Mouse (Mus musculus) forebrain, postnatal 0 days (tissue): ENCODE measurements around the gene Podn. TPM values are rescaled to one million over a fixed set of nuclear protein-coding genes. Genes with fewer than 3 reads are reported as not detected.
A peak's percentile ranks its signal among the peaks of the same experiment; 100 is the strongest.

Experiments
- ATAC-seq: fragments of 200-750 bp; cut with Nextera tagmentation; 2 replicates; pipeline ENCODE4 v1.8.0; 2017; ENCODE audit warnings: mild to moderate bottlenecking, moderate library complexity
- DNase-seq: peaks from one replicate; pipeline ENCODE4 v3.0.0-alpha.2; 2015
- H3K27ac ChIP-seq: fragments of 300-500 bp; sonication (generic); 2 replicates; pipeline ENCODE4 v1.5.1; 2014; ENCODE audit warnings: low read depth, mild to moderate bottlenecking, antibody characterized with exemption, low read length, moderate library complexity, mixed read lengths
- H3K27me3 ChIP-seq: fragments of 300-500 bp; sonication (generic); 2 replicates; pipeline ENCODE4 v1.6.1; 2014; ENCODE audit warnings: mild to moderate bottlenecking, low read length, mixed read lengths; ENCODE audit not compliant: insufficient read depth
- H3K36me3 ChIP-seq: fragments of 300-500 bp; sonication (generic); 2 replicates; pipeline ENCODE4 v1.6.1; 2014; ENCODE audit warnings: mild to moderate bottlenecking, moderate library complexity; ENCODE audit not compliant: insufficient read depth
- H3K4me1 ChIP-seq: fragments of 300-500 bp; sonication (generic); 2 replicates; pipeline ENCODE4 v1.6.1; 2014; ENCODE audit warnings: antibody characterized with exemption; ENCODE audit not compliant: insufficient read depth
- H3K4me2 ChIP-seq: fragments of 300-500 bp; sonication (generic); 2 replicates; pipeline ENCODE4 v1.6.1; 2014; ENCODE audit warnings: low read depth, mild to moderate bottlenecking, moderate library complexity
- H3K4me3 ChIP-seq: fragments of 300-500 bp; sonication (generic); 2 replicates; pipeline ENCODE4 v1.5.1; 2014; ENCODE audit warnings: low read depth, low read length, mixed read lengths
- H3K9ac ChIP-seq: fragments of 300-500 bp; sonication (generic); 2 replicates; pipeline ENCODE4 v1.6.1; 2014; ENCODE audit warnings: mild to moderate bottlenecking
- H3K9me3 ChIP-seq: fragments of 300-500 bp; sonication (generic); 2 replicates; pipeline ENCODE4 v1.6.1; 2016; ENCODE audit warnings: low read length
- CTCF ChIP-seq: sonication (generic); IDR thresholded peaks from 2 replicates; pipeline ENCODE4 v1.5.1; 2016; ENCODE audit warnings: antibody characterized with exemption, control low read depth, low read depth
- WGBS: fragments of 180-500 bp; shearing (Covaris S2); extraction: QIAGEN DNeasy Blood & Tissue Kit; methylation state at CpG from one replicate; pipeline ENCODE4 v1.1.7; 2014; 5-methylcytosine and 5-hydroxymethylcytosine counted together
- polyA plus RNA-seq: library from polyadenylated mRNA; unstranded; fragments of >200 nt; fragmentation: Nextera tagmentation; extraction: Ambion mirVana; gene quantifications from 2 replicates; pipeline ENCODE4 v1.2.1, GENCODE M21; 2015
- total RNA-seq: library from RNA; depleted of rRNA; stranded (reverse); fragments of >200 nt; gene quantifications from 2 replicates; pipeline ENCODE4 v1.2.3, GENCODE M21; 2014

The Podn gene
- total and polyA plus RNA-seq, 2 experiments from 2014 or later = 0.59 to 2.4 TPM

DNA sequence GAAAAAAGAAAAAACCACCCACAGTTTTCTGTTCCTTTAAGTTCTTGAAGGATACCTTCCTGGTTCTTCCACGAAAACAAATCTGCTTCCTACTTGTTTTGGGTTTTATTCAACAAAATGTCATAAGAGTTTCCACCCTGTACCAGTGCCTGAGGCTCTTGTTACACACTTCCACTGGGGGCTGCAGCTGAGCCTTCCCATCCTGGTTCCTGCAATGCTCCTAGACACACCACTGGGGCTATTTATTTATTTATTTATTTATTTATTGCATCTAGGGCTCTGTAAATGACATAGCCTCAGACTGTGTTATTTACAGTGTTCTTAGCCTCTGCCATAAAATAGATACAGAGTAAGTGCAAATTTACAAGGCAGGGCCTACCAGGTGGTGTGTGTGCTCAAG is 112.5 kb downstream of the Podn start:
- Histone ChIP-seq H3K36me3 (no peaks in the 10 kb centered on the region), H3K4me2 (no peak overlapping the region), H3K27ac (no peak overlapping the region), H3K4me3 (no peak overlapping the region), H3K27me3 (no peaks in the 10 kb centered on the region), H3K4me1 (peaks cover 8% of the 10 kb centered on the region; the same call in 1 of the 2 replicates), H3K9me3 (no peaks in the 10 kb centered on the region), H3K9ac (no peak overlapping the region)
- 0 out of 2 replicates have a peak, but pooled peaks have one; percentile 21 for ATAC-seq
- 65% methylated on average over 1 of the region's 1 CpGs for WGBS
- no peak for DNase-seq
- no peak for TF ChIP-seq CTCF

GRCm38 (mm10) chr4:107980002-107980600 is 116.1 kb downstream of the Podn start:
- H3K27me3 ChIP-seq = no peaks in the 10 kb centered on the region
- no peak overlapping the region for H3K27ac ChIP-seq
- no peak for TF ChIP-seq CTCF
- DNase-seq (no peak), ATAC-seq (no peak)
- H3K4me1 ChIP-seq = peaks cover 8% of the 10 kb centered on the region; the same call in 1 of the 2 replicates
- no peak overlapping the region for H3K9ac ChIP-seq
- no peak overlapping the region for H3K4me2 ChIP-seq
- no peaks in the 10 kb centered on the region for H3K36me3 ChIP-seq
- WGBS = 70% methylated on average over 6 of the region's 6 CpGs
- H3K9me3 ChIP-seq = no peaks in the 10 kb centered on the region
- H3K4me3 ChIP-seq = no peak overlapping the region

DNA sequence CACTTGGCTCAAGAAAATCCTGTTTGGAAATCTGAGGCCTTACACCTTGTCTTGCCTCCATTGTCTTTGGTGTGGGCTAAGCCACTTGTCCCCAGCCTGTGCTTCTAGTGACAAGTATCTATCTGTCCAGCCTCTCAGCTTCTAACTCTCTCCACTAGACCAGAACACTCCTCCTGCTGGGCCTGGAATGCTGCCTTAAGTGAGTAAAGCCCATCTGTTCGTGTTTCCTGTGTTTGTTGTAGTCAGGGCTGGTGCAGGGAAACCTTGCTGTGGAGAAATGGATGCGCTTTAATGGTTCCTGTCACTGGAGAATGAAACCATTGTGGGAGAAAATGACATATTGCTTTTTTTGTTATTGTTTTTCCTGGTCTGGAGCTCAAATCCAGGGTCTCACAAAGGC is 116.7 kb downstream of the Podn start:
- Histone ChIP-seq H3K27me3 (no peaks in the 10 kb centered on the region), H3K27ac (0 out of 2 replicates have a peak overlapping the region, but pooled peaks have one; percentile 36), H3K4me3 (no peak overlapping the region), H3K9ac (no peak overlapping the region), H3K4me2 (no peak overlapping the region), H3K4me1 (peaks cover 5% of the 10 kb centered on the region; the same call in 1 of the 2 replicates), H3K9me3 (no peaks in the 10 kb centered on the region), H3K36me3 (no peaks in the 10 kb centered on the region)
- peak; percentile 49; the same call in 1 of the 2 replicates for ATAC-seq
- DNase-seq = peak; percentile 66
- WGBS = 30% methylated on average over 2 of the region's 2 CpGs
- TF ChIP-seq CTCF = 0 out of 2 replicates have a peak, but pooled peaks have one; percentile 16

GRCm38 (mm10) chr4:107977593-107977992 is 118.7 kb downstream of the Podn start:
- no peak for TF ChIP-seq CTCF
- Histone ChIP-seq H3K4me2 (no peak overlapping the region), H3K4me1 (peaks cover 3% of the 10 kb centered on the region; the same call in 1 of the 2 replicates), H3K9me3 (no peaks in the 10 kb centered on the region), H3K4me3 (no peak overlapping the region), H3K9ac (no peak overlapping the region), H3K27ac (no peak overlapping the region), H3K27me3 (no peaks in the 10 kb centered on the region), H3K36me3 (no peaks in the 10 kb centered on the region)
- 49% methylated on average over 4 of the region's 4 CpGs for WGBS
- ATAC-seq = no peak
- no peak for DNase-seq

GRCm38 (mm10) chr4:107975004-107975403 is 121.2 kb downstream of the Podn start:
- H3K9ac ChIP-seq = no peak overlapping the region
- H3K4me1 ChIP-seq = peaks cover 3% of the 10 kb centered on the region; the same call in 1 of the 2 replicates
- H3K4me3 ChIP-seq = no peak overlapping the region
- H3K4me2 ChIP-seq = no peak overlapping the region
- WGBS = 70% methylated on average over 7 of the region's 7 CpGs
- no peak for ATAC-seq
- no peaks in the 10 kb centered on the region for H3K9me3 ChIP-seq
- no peaks in the 10 kb centered on the region for H3K36me3 ChIP-seq
- H3K27ac ChIP-seq = no peak overlapping the region
- DNase-seq = no peak
- H3K27me3 ChIP-seq = no peaks in the 10 kb centered on the region
- no peak for TF ChIP-seq CTCF

GRCm38 (mm10) chr4:107974527-107974926 is 121.7 kb downstream of the Podn start:
- no peak overlapping the region for H3K4me3 ChIP-seq

DNA sequence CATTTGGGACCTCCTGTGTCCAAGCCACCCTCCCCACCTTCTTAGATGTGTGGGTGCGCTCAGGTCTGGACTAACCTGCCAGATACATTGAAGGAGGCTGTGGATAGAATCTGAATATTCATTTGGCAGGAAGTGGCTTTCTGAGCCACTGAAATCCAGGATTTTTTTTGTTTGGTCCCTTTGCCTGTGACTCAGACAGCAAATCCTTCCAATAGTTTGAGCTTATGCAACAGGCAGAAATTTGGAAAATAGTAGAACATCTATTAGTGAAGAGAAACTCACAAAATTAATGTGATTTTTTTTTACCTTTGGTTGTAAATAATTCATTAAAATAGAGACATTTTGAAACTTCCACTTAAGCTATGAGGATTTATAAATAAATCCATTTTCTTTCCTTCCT is 125.1 kb downstream of the Podn start:
- ATAC-seq (no peak), DNase-seq (no peak)
- Histone ChIP-seq H3K27me3 (no peaks in the 10 kb centered on the region), H3K9me3 (no peaks in the 10 kb centered on the region), H3K4me1 (no peaks in the 10 kb centered on the region; the same call in 1 of the 2 replicates), H3K4me2 (no peak overlapping the region), H3K27ac (no peak overlapping the region), H3K4me3 (no peak overlapping the region), H3K36me3 (no peaks in the 10 kb centered on the region), H3K9ac (no peak overlapping the region)
- no peak for TF ChIP-seq CTCF
- 82% methylated on average over 1 of the region's 1 CpGs for WGBS

More at GRCm38 (mm10) chr4:107974527-107974926, 121.7 kb downstream of the Podn start:
- H3K9me3 ChIP-seq = no peaks in the 10 kb centered on the region
- WGBS = 54% methylated on average over 11 of the region's 11 CpGs
- no peak for TF ChIP-seq CTCF
- H3K4me2 ChIP-seq = no peak overlapping the region
- ATAC-seq (peak; percentile 27; the same call in 1 of the 2 replicates), DNase-seq (peak; percentile 51)
- H3K9ac ChIP-seq = no peak overlapping the region
- H3K4me1 ChIP-seq = peaks cover 3% of the 10 kb centered on the region; the same call in 1 of the 2 replicates
- no peaks in the 10 kb centered on the region for H3K27me3 ChIP-seq
- no peak overlapping the region for H3K27ac ChIP-seq
- no peaks in the 10 kb centered on the region for H3K36me3 ChIP-seq
